Mouse (Mus musculus) megakaryocyte, embryonic 14.5 days (primary cell): Measurements from ENCODE around the gene Tubb2a.

ENCODE experiments used
- FLI1 ChIP-seq: IDR thresholded peaks from 2 replicates; pipeline ENCODE4 v1.6.1; 2012; ENCODE audit warnings: low read length, inconsistent platforms, mixed read lengths
- GATA1 ChIP-seq: IDR thresholded peaks from 3 replicates; pipeline ENCODE4 v1.6.1; 2012; ENCODE audit warnings: mixed read lengths, low read length, inconsistent platforms, borderline replicate concordance

DNA sequence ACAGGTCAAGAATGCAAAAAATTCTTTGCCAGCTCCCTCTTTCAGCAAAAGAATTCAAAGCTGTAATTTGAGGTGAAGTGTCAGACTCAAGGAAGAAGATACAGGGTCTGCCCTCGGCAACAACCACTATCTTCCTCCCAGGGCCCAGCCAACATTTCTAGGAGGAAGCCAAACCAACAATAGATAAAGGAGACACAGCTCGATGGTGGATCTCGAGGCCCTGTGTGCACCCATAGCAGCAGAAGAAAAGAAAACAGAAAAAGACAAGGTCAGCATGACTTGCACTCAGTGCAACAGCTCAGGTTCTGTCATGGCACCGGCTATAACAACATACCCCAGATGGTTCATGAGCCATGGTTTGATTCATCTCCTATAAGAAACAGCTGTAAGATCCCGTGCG lies 38.7 kb upstream of the Tubb2a start:
- no peak for TF ChIP-seq GATA1
- no peak for TF ChIP-seq FLI1
